Mouse (Mus musculus) myocyte (in vitro differentiated cells): Measurements from ENCODE around the gene Cytip.

ENCODE experiments used
- CEBPB ChIP-seq: IDR thresholded peaks from 2 replicates; pipeline ENCODE4 v1.6.1; 2011; ENCODE audit warnings: mild to moderate bottlenecking, moderate library complexity; ENCODE audit not compliant: poor library complexity, insufficient read depth, severe bottlenecking
- MYOD1 ChIP-seq, 3 experiments: IDR thresholded peaks; one replicate each; pipeline ENCODE4 v1.6.1; 2011; ENCODE audit warnings: control low read depth in 2 of 3, low read depth in 2 of 3, mild to moderate bottlenecking in 2 of 3, moderate library complexity in 1 of 3; ENCODE audit not compliant: insufficient read length in 2 of 3, control insufficient read depth in 1 of 3
- MYOG ChIP-seq, 3 experiments: IDR thresholded peaks; one replicate each; pipeline ENCODE4 v1.6.1; 2011; ENCODE audit warnings: control low read depth in 2 of 3, low read depth in 2 of 3, mild to moderate bottlenecking in 2 of 3; ENCODE audit not compliant: insufficient read length in 2 of 3, control insufficient read depth in 1 of 3, insufficient read depth in 1 of 3
- POLR2A ChIP-seq: IDR thresholded peaks from one replicate; pipeline ENCODE4 v1.6.1; 2011; ENCODE audit warnings: low read depth, mild to moderate bottlenecking, control low read depth, moderate library complexity; ENCODE audit not compliant: insufficient read length
- POLR2AphosphoS2 ChIP-seq: IDR thresholded peaks from one replicate; pipeline ENCODE4 v1.6.1; 2011; ENCODE audit warnings: low read depth, control low read depth; ENCODE audit not compliant: insufficient read length
- TCF12 ChIP-seq: IDR thresholded peaks from one replicate; pipeline ENCODE4 v1.6.1; 2011; ENCODE audit warnings: mild to moderate bottlenecking, control low read depth; ENCODE audit not compliant: poor library complexity, insufficient read depth, severe bottlenecking
- USF1 ChIP-seq: IDR thresholded peaks from one replicate; pipeline ENCODE4 v1.6.1; 2011; ENCODE audit warnings: low read depth, mild to moderate bottlenecking, control low read depth, moderate library complexity

DNA sequence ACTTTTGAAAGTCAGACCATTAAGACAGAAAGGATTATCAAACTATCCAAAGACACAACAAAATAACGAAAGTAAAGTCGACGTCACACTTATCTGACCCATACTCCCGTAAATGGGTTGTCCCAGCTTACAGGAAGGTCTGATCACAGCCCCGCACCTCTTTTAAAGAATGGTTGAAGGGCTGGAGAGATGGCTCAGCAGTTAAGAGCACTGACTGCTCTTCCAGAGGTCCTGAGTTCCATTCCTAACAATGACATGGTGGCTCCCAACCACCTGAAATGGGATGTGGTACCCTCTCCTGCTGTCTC, 39.3 kb downstream of the Cytip start:
- TF ChIP-seq POLR2A (no peak), CEBPB (no peak), USF1 (no peak), MYOG (IDR thresholded peaks at IDR 0.05; ENCODE audit: control insufficient read depth in 1 of 3, insufficient read depth in 1 of 3, insufficient read length in 2 of 3, low read depth in 2 of 3) (no peak), MYOD1 (IDR thresholded peaks at IDR 0.05; ENCODE audit: control insufficient read depth in 1 of 3, insufficient read length in 2 of 3, low read depth in 2 of 3) (no peak), TCF12 (no peak), POLR2AphosphoS2 (no peak)
